7 mouse cellular contexts compared by ENCODE assay signal in genomic region chr17:24478663-24479380, GRCm38 (mm10). TPM values are rescaled to one million over a fixed set of nuclear protein-coding genes. Genes with fewer than 3 reads are reported as not detected.
A peak's percentile ranks its signal among the peaks of the same experiment; 100 is the strongest.
DNase-seq lines count a peak whose midpoint lies in the region; ATAC-seq and TF ChIP-seq lines count a peak whose summit lies in the region.

Mlst8 (minus strand) TSS chr17:24479078.

- peak; percentile 93 for ATAC-seq in embryonic facial prominence, embryonic 12.5 days (ENCODE audit: insufficient number of reproducible peaks, insufficient read depth, low FRiP score, low TSS enrichment)
- ATAC-seq in limb, embryonic 12.5 days (ENCODE audit: insufficient number of reproducible peaks, insufficient read depth, low FRiP score, low TSS enrichment, low read depth): peak; percentile 89
- ATAC-seq in midbrain, embryonic 15.5 days (replicated peaks): peak; percentile 92

- WGBS in embryonic facial prominence, embryonic 12.5 days: under 1% methylated on average over 48 of the region's 48 CpGs
- WGBS in kidney, adult 2 months: under 1% methylated on average over 48 of the region's 48 CpGs
- WGBS in limb, embryonic 12.5 days: under 1% methylated on average over 48 of the region's 48 CpGs
- WGBS in midbrain, embryonic 15.5 days: under 1% methylated on average over 48 of the region's 48 CpGs
- WGBS in spleen, adult 2 months: under 1% methylated on average over 48 of the region's 48 CpGs

- peak within 1 kb of the TSS; percentile 69 for H3K4me2 ChIP-seq in embryonic facial prominence, embryonic 12.5 days (replicated peaks)
- peak within 1 kb of the TSS; percentile 69 for H3K4me2 ChIP-seq in limb, embryonic 12.5 days
- peak within 1 kb of the TSS; percentile 54 for H3K4me2 ChIP-seq in midbrain, embryonic 15.5 days

- TF ChIP-seq POLR2A in kidney, adult 2 months (IDR thresholded peaks at IDR 0.05; ENCODE audit: low read depth, low read length): peak; percentile 55
- TF ChIP-seq POLR2A in spleen, adult 2 months (IDR thresholded peaks at IDR 0.05; ENCODE audit: low read depth, low read length): peak; percentile 40; the same call in 1 of the 2 replicates

- peak; percentile 98 for DNase-seq in adrenal gland, postnatal 25 days
- peak; percentile 97 to 98 for DNase-seq in heart, adult 18-20 months
- DNase-seq in kidney, adult 2 months: peak; percentile 98
- DNase-seq in spleen, adult 2 months (ENCODE audit: low read depth in 1 of 2, low spot score in 2 of 2): peak; percentile 95 to 97

- H3K27me3 ChIP-seq in embryonic facial prominence, embryonic 12.5 days: no peaks in the 10 kb centered on the region
- H3K27me3 ChIP-seq in kidney, adult 2 months (replicated peaks; ENCODE audit: control insufficient read depth, insufficient read depth, low read length): no peaks in the 10 kb centered on the region
- H3K27me3 ChIP-seq in limb, embryonic 12.5 days: no peaks in the 10 kb centered on the region
- no peaks in the 10 kb centered on the region for H3K27me3 ChIP-seq in midbrain, embryonic 15.5 days (replicated peaks)
- no peaks in the 10 kb centered on the region for H3K27me3 ChIP-seq in spleen, adult 2 months (ENCODE audit: control insufficient read depth, insufficient read depth, low read length)

- H3K27ac ChIP-seq in embryonic facial prominence, embryonic 12.5 days: peak within 1 kb of the TSS; percentile 97
- H3K27ac ChIP-seq in kidney, adult 2 months (ENCODE audit: insufficient read depth, low read depth, low read length): peak within 1 kb of the TSS; percentile 100
- H3K27ac ChIP-seq in limb, embryonic 12.5 days: peak within 1 kb of the TSS; percentile 97
- H3K27ac ChIP-seq in midbrain, embryonic 15.5 days: peak within 1 kb of the TSS; percentile 95
- H3K27ac ChIP-seq in spleen, adult 2 months (ENCODE audit: insufficient read depth, low read length): peak within 1 kb of the TSS; percentile 96

- H3K4me1 ChIP-seq in embryonic facial prominence, embryonic 12.5 days: peaks cover 19% of the 10 kb centered on the region
- H3K4me1 ChIP-seq in kidney, adult 2 months (ENCODE audit: control insufficient read depth, insufficient read depth, low read length): peaks cover 6% of the 10 kb centered on the region; the same call in 1 of the 2 replicates
- peaks cover 20% of the 10 kb centered on the region for H3K4me1 ChIP-seq in limb, embryonic 12.5 days (replicated peaks)
- peaks cover 21% of the 10 kb centered on the region for H3K4me1 ChIP-seq in midbrain, embryonic 15.5 days
- H3K4me1 ChIP-seq in spleen, adult 2 months (ENCODE audit: control insufficient read depth, insufficient read depth, insufficient read length): peaks cover 3% of the 10 kb centered on the region; the same call in 1 of the 2 replicates

- peaks cover 35% of the 10 kb centered on the region for H3K36me3 ChIP-seq in embryonic facial prominence, embryonic 12.5 days
- H3K36me3 ChIP-seq in kidney, adult 2 months (ENCODE audit: control insufficient read depth, insufficient read depth, low read length): no peaks in the 10 kb centered on the region; the same call in 1 of the 2 replicates
- peaks cover 42% of the 10 kb centered on the region for H3K36me3 ChIP-seq in limb, embryonic 12.5 days
- H3K36me3 ChIP-seq in midbrain, embryonic 15.5 days (replicated peaks): peaks cover 18% of the 10 kb centered on the region
- H3K36me3 ChIP-seq in spleen, adult 2 months (ENCODE audit: control insufficient read depth, insufficient read depth, low read length): peaks cover 14% of the 10 kb centered on the region

- TF ChIP-seq CTCF in kidney, adult 2 months (conservative IDR thresholded peaks at IDR 0.05; ENCODE audit: insufficient read depth, insufficient read length, low read depth, low read length): peak; percentile 92
- peak; percentile 95 for TF ChIP-seq CTCF in spleen, adult 2 months (IDR thresholded peaks at IDR 0.05; ENCODE audit: extremely low read depth, insufficient read depth, insufficient read length, insufficient replicate concordance)

- peak within 1 kb of the TSS; percentile 74 for H3K4me3 ChIP-seq in embryonic facial prominence, embryonic 12.5 days
- peak within 1 kb of the TSS; percentile 95 for H3K4me3 ChIP-seq in kidney, adult 2 months (ENCODE audit: insufficient read depth, low read depth, low read length)
- peak within 1 kb of the TSS; percentile 70 for H3K4me3 ChIP-seq in limb, embryonic 12.5 days (replicated peaks)
- H3K4me3 ChIP-seq in midbrain, embryonic 15.5 days: peak within 1 kb of the TSS; percentile 61
- H3K4me3 ChIP-seq in spleen, adult 2 months (ENCODE audit: extremely low read depth, insufficient read depth, insufficient read length): peak within 1 kb of the TSS; percentile 98

- no peaks in the 10 kb centered on the region for H3K9me3 ChIP-seq in embryonic facial prominence, embryonic 12.5 days
- H3K9me3 ChIP-seq in limb, embryonic 12.5 days: no peaks in the 10 kb centered on the region
- H3K9me3 ChIP-seq in midbrain, embryonic 15.5 days: no peaks in the 10 kb centered on the region

- peak within 1 kb of the TSS; percentile 73 for H3K9ac ChIP-seq in embryonic facial prominence, embryonic 12.5 days
- H3K9ac ChIP-seq in limb, embryonic 12.5 days (replicated peaks): peak within 1 kb of the TSS; percentile 78
- peak within 1 kb of the TSS; percentile 68 for H3K9ac ChIP-seq in midbrain, embryonic 15.5 days

RNA-seq across cellular contexts. Expression of gene Mlst8, which starts in this region (rescaled TPM):
- total RNA-seq in adrenal gland, postnatal 25 days (2021): 29.7 and 37.3 TPM in 2 replicates
- polyA plus RNA-seq in embryonic facial prominence, embryonic 12.5 days (2016; fragmentation: Nextera tagmentation; extraction: Ambion mirVana): 32.8 and 35.0 TPM in 2 replicates
- 10 to 100 TPM in 1 of 2 experiments, 1 to 10 TPM in 1; 8.1 to 10.3 TPM for total RNA-seq in heart, adult 18-20 months (2021)
- polyA plus RNA-seq in kidney, adult 2 months (2012; rRNA removed): 26.1 and 32.1 TPM in 2 replicates
- 34.7 and 35.5 TPM in 2 replicates for polyA plus RNA-seq in limb, embryonic 12.5 days (2016; fragmentation: Nextera tagmentation; extraction: Ambion mirVana)
- 40.6 and 43.7 TPM in 2 replicates for polyA plus RNA-seq in midbrain, embryonic 15.5 days (2015; fragmentation: Nextera tagmentation; extraction: Ambion mirVana)
- 37.8 and 43.7 TPM in 2 replicates for polyA plus RNA-seq in spleen, adult 2 months (2012; rRNA removed)

Comparison
In these comparisons a context has a peak if more than half of its experiments do, and no peak if none do; other contexts are left out.
1. Peak in every context shown above with its lines: DNase-seq, ATAC-seq, H3K4me3 ChIP-seq and H3K27ac ChIP-seq.